Mouse (Mus musculus) olfactory bulb, adult 2 months (tissue): Measurements from ENCODE around the gene Cpxm2.

Experiments
- CTCF ChIP-seq: fragments of 200-500 bp; IDR thresholded peaks from 2 replicates; pipeline ENCODE4 v1.5.1; 2012; ENCODE audit warnings: low read depth, mild to moderate bottlenecking, low read length, moderate library complexity; ENCODE audit not compliant: insufficient read depth
- POLR2A ChIP-seq: fragments of 200-500 bp; IDR thresholded peaks from 2 replicates; pipeline ENCODE4 v1.6.1; 2012; ENCODE audit warnings: mild to moderate bottlenecking, low read depth, low read length, moderate library complexity; ENCODE audit not compliant: insufficient read depth

DNA sequence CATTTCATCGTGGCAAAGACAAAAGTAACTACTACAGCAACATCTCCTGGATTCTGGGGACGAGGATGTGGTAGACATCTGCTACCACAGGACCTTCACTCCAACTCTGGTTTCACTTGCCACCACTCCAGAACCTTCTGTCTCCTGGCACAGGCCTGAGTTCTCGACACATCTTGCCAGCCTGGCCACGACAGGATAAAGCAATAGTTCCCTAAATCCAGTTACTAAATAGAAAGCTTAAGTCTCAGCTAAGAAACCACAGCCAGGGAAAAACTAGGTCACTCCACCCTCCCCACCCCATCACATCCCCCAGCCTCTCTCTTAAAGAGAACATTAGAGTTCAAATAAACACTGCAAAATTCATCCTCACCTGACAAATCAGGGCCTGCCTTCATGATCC, 66.4 kb downstream of the Cpxm2 start:
- TF ChIP-seq CTCF (no peak), POLR2A (no peak)
